Mouse (Mus musculus) right cerebral cortex, adult 2 months (tissue): ENCODE measurements around the gene Slc43a2.
A peak's percentile ranks its signal among the peaks of the same experiment; 100 is the strongest.

Source experiments
- DNase-seq, 2 experiments: peaks; one replicate each; pipeline ENCODE4 v3.0.0; 2021 to 2022; ENCODE audit warnings: low spot score in 2 of 2

Slc43a2 gene

DNA sequence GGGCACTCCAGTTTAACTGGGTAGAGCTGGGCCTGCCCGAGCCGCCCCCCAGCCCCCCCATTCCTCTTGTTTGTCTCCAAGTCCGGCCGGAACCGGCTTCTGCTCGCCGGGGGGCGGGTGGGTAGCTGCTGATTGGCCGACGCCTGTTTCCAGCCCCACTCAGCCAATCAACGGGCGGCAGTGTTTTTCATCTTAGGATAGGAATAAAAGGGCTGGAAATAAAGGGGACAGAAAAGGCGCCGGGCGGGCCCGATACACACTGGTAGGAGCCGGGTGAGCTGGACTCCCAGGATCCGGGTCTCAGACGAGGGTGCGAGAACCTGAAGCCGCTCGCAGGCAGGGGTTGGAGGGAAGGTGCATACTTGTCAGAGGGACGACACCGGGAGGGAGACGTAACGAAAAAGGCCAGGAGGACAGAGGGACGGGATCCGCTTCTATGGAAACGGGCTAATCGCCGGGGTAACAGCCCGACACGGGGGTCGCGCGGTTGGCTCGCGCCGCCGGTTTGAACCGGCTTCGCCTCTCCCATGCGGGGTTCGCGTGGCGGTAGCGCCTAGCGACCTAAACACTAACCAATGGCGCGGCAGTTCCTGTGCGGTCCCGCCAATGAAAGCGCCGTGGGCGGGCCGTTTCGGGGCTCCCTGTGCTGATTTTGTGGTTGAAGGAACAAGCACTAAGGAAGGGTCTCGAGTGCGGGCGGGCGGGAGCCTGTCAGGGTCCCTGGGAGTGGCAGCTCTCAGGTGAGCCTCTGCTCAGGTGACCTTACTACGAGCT, at the start of gene Slc43a2:
TSS of gene Slc43a2 (plus strand) at position 226 of the 774 bp plus-strand sequence.
- peak; percentile 97 to 98 for DNase-seq

DNA sequence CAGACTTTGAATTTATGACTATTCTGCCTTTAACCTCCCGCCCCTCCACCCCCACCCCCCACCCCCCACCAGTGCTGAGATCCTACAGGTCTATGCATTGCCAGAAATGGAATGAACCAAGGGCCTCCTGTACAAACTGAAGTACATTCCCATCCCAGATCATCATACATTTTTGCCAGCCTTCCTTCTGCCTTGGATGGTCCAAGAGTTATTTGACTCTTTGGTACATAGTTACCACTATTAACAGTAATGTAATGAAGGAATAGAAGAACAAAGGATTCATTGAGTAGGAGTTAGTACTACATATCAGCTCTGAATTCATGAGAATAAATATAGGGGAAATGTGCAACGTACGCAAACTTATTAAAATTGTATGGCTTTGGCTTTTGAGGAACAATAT, 45.3 kb upstream of the Slc43a2 start:
- no peak for DNase-seq

DNA sequence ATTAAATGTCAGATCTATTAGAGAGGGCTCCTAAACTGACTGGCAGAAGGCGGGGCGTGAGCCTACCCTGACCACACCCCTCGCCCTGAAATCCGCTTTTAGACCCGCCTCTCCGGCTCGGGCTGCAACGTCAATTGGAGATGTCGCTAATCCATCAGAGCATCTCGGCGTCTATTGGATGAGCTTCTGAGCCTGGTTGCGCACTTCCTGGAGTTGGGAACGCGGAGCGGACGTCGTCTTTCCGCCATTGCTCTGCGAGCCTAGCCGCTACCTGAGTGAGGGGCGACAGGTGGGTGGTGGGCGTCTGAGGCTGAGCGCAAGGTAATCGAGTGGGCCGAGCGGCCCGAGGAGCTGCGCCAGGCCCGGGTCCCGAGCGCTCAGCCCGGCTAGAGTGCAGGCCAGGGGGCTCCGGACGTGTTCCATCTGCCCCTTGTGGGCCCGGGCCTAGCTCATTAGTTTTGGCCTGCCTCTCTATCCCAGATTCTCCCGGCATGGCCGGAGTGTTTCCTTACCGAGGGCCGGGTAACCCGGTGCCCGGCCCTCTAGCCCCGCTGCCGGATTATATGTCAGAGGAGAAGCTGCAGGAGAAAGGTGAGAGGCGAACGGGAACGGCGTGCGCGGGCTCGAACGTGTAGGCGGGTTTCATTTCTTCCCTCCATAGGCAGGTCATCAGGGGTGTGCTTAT, 44.8 kb upstream of the Slc43a2 start, which contains the start of gene Prpf8:
TSS of gene Prpf8 (plus strand) at position 216 of the 685 bp plus-strand sequence.
- DNase-seq = peak; percentile 99 to 100

DNA sequence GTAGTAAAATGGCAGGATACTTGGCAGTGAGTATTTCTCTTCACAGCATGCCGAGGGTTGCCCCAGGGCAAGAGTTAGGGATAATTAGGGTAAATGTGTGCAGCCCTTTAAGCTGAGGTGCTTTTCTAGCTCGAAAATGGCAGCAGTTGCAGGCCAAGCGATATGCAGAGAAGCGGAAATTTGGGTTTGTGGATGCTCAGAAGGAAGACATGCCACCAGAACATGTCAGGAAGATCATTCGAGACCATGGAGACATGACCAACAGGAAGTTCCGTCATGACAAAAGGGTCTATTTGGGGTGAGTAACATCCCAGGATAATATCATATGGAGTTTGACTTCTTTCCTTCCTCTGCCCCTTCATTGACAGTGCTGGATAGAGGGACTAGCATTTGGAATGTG, 44.0 kb upstream of the Slc43a2 start:
- no peak for DNase-seq

DNA sequence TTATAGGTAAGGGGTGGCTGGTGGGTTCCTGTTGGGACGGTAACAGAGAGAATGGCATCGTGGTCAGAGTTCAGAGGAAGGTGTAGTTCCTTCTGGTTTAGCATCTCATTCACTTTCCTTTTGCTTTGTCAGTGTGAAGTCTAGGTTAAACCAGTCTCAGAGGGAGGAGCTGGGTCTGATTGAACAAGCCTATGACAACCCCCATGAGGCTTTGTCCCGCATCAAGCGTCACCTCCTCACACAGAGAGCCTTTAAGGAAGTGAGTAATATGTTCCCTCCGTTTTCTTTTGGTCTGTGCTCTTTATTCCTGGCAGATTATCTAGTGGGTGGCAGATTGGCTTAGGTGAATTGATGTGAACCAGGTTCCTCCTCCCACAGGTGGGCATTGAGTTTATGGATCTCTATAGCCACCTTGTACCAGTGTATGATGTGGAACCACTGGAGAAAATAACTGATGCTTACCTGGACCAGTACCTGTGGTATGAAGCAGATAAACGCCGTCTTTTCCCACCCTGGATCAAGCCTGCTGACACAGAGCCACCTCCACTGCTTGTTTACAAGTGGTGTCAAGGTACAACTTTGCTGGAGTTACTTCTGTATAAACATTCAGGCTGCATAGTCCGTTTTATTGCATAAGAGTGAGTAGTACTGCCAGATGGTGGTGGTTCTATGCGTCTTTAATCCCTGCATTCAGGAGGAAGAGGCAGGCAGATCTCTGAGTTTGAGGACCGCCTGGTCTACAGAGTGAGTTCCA, 37.0 kb upstream of the Slc43a2 start:
- DNase-seq = no peak

DNA sequence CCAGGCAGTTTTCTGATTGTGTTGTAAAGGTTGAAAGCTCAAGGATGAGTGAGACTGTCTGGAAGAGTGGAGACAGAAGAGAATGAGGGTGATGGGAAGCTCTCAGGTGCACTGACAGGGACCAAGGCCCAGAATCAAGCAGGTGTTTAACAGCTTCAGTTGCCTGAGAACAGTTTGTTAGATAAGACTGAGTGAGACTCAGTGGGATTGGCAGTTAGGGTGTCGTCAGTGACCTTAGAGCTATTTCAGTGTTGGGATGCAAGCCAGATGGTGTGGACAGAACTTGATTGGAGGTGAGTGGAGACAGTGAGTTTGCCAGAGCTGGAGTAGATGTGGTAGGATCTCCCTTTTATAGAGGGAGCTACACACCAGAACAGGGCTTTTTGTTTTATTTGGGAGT, 33.4 kb upstream of the Slc43a2 start:
- DNase-seq = no peak

DNA sequence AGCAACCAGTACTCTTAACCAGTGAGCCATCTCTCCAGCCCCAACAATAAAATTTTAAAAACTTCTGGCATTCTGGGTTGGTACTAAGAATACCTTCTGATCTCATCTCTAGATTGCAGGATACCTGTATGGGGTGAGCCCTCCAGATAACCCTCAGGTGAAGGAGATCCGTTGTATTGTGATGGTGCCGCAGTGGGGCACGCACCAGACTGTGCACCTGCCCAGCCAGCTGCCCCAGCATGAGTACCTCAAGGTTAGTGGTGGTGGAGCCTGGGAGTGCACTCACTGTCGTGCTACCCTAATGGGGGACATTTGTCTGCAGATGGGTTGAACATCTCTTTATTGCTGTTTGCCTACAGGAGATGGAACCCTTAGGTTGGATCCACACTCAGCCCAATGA, 23.3 kb upstream of the Slc43a2 start:
- DNase-seq = no peak

DNA sequence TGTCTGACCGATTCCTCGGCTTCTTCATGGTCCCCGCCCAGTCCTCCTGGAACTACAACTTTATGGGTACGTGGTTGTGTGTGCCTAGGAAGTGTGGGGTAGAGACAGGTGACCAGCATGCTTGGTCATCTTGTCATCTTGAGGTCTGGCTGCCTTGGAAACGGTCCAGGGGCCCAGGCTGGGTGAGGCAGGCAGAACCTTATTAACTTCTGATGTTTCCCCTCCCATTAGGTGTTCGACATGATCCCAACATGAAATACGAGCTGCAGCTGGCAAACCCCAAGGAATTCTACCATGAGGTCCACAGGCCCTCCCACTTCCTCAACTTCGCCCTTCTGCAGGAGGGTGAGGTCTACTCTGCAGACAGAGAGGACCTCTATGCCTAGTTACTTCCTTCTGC, 22.6 kb upstream of the Slc43a2 start:
- no peak for DNase-seq

DNA sequence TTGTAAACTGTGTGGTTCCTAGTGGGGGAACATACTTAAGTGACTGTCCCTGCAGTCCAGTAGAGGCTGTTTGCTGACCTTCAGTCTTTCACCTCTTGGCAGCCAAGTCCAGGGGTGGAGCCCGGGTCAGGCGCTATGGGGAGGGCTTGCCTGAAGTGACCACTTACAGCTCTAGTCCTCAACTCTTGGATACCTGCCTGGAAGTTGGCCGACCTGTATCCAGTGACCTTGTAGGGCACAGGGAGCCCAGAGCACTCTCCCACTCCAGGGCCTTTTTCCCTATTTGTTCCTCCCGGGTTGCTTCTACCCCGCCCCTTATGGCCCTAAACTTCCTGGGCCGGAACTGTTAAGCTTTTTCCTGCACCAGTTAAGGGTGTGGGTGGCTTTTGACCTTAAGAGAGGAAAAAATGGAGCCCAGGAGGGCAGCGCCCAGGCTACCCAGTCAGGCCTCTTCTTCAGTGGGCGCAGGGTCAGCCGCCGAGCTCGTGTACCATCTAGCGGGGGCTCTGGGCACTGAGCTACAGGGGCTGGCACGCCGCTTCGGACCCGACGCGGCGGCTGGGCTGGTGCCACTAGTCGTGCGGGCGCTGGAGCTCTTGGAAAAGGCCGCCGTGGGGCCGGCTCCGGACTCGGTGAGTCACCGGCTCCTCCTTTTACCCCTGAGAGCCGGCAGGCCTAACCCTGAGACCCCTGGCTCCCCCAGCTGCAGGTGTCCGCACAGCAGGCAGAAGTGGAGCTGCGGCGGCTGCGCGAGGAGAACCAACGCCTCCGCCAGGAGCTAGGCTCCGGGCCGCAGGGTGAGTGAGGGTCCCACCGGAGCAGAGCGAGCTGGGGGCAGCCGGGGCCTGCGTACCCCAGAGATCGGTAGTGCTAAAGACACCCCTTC, 21.5 kb upstream of the Slc43a2 start, which contains the start of gene Rilp:
TSS of gene Rilp (plus strand) at position 354 of the 886 bp plus-strand sequence.
- peak in 1 of 2 experiments; percentile 42 for DNase-seq

DNA sequence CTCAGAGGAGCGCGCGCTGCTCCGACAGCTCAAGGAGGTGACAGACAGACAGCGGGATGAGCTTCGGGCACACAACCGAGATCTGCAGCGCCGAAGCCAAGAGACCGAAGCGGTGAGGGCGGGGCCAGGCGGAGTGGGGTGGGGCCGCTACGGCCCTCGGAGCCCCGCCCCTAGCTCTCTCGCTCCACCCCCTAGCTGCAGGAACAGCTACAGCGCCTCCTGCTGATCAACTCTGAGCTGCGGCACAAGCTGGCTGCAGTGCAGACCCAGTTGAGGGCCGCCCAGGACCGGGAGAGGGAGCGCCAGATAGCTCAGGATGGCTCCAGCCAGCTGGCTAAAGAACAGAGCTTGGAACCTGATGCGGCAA, 20.9 kb upstream of the Slc43a2 start:
- DNase-seq = peak; percentile 86

DNA sequence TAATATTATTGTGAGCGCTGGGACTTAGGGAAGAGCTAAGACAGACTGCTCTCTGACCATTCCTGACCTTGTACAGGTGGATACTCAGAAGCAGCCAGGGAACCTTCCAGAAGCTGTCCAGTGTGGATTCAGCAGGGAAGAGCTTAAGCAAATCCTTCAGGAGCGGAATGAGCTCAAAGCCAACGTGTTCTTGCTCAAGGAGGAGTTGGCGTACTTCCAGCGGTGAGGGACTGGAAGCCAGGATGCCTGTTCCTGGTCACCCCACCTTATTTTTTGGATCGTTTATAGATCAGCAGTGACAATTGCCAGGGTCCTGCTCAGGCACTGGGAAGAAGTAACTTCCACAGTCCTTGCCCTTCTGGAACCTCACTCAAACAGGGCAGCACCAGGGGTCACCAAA, 20.3 kb upstream of the Slc43a2 start:
- DNase-seq = no peak

DNA sequence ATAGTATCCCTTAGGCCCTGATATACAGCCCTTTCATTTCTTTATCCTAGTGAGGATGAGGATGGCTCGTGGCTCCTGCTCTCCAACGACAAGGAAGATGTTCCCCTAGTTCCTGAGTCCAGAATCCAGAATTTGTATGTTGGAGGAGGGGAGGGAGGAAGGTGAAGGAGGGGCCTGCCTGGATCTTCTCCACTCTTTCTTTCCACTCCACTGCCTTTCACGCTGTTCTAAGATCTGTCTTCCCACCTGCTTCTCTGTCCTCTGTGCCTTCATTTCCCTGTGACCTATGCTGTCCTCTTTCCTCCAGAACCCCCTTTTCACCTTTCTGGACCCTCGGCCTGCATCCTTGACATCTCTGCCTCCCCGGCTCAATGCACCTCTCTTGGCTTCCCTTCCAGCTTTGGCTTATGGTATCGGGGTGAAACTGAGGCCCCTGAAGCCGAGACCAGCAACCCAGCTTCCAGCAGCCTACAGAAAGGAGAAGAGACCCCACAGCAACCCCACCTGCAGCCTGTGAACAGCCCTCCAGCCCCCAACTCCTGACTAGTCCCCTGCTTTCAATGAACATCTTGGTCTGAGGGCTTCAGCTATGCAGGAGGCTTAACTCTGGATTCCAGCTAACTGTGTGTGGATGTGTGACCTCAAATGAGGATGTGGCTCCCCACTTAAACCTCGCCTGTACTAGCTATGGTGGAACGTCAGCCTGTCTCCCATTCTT, 19.0 kb upstream of the Slc43a2 start:
- DNase-seq = no peak

DNA sequence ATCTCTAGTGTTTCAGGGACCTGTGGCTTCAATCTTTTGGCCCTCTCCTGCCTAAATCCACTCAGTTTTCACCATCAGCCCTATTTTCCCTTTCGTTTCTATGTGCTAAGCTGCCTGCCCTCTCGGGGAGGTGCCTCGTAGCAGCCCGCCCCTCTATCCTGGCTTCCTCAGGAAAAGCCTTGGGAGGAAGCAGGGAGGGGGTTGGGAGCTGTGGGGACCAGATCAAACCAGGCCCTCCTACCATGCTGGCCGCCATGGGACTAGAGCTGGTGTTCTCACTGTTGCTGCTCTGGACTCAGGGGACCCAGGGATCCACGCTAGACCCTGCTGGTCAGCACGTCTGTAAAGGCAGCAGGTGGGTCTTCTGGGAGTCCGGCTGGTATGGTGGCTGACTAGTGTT, 18.2 kb upstream of the Slc43a2 start, which contains the start of gene Scarf1:
TSS of gene Scarf1 (plus strand) at position 205 of the 400 bp plus-strand sequence.
- no peak for DNase-seq

DNA sequence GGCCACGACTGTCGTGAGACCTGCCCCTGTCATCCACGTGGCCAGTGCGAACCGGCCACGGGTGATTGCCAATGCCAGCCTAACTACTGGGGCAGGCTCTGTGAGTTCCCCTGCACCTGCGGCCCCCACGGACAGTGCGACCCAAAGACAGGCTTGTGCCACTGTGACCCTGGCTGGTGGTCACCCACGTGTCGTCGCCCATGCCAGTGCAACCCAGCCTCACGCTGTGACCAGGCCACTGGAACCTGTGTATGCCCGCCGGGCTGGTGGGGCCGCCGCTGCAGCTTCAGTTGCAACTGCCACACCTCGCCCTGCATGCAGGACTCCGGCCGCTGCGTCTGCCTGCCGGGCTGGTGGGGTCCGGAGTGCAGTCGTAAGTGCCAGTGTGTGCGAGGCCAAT, 16.3 kb upstream of the Slc43a2 start:
- no peak for DNase-seq

DNA sequence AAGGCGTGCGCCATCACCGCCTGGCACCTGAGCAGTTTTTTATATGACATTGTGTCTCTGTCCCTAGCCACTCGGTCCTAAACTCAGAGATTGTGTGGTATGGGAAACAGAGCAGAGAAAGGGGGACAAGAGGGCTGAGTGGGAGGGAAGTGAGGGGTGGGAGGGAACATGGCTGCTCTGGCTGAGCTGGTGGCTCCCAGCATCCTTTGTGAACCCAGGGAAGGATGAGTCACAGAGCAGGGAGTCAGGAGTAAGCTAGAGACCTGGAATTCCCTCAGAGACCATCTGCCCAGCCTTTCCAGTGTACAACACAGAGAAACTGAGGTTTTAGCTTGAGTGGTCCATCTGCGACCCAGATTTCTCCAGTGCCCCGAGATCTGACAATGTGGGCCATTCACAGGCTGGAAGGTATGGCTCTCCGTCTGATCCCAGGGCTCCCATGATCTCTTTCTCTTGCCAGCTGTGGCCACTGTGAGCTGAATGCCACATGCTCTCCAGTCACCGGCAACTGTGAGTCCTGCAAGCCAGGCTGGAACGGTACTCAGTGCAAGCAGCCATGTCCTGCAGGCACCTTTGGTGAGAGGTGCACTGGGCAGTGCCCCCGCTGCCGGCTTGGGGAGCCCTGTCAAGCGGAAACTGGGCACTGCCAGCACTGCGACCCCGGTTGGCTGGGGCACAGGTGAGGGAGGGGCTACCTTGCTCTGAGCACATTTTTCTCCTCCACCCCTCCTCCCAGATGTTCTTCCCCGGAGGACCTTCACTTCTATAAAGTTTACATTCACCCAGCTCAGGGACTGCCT, 11.5 kb upstream of the Slc43a2 start:
- DNase-seq = no peak

DNA sequence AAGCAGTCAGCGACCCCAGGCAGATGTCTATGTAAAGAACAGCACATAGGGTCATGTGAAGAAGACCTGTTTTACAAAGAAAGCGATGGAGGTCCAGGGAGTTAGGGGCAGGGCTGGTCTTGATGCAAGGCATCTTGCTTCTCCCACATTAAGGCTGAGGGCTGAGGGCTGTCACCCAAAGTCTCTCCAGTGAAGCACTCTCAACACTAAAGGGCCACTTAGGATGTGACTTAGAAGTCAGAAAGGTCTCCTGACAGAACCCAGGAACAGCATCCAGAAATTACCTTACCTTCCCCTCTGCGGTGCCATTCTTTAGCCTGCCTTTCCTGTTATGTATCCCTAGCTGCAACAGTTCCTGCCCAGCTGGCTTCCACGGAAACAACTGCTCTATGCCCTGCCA, 9.9 kb upstream of the Slc43a2 start:
- no peak for DNase-seq

DNA sequence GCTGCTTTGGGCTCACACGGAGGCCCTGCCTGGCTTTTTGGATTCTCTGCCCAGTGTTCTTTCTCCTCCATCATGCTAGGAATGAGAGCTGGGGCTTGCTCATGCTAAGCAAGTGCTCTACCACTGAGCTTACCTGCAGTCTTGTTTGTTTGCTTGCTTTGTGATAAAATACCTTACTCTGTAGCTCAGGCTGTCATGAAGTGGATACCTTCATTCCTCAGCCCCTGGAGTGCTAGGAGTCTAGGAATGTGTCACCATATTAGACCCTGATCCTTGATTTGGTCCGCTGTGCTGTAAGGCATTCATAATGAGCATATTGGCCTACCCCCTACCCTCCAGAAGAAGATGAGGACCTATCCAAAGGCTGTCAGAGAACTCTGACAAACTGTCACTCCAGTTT, 8.7 kb upstream of the Slc43a2 start:
- DNase-seq = no peak

DNA sequence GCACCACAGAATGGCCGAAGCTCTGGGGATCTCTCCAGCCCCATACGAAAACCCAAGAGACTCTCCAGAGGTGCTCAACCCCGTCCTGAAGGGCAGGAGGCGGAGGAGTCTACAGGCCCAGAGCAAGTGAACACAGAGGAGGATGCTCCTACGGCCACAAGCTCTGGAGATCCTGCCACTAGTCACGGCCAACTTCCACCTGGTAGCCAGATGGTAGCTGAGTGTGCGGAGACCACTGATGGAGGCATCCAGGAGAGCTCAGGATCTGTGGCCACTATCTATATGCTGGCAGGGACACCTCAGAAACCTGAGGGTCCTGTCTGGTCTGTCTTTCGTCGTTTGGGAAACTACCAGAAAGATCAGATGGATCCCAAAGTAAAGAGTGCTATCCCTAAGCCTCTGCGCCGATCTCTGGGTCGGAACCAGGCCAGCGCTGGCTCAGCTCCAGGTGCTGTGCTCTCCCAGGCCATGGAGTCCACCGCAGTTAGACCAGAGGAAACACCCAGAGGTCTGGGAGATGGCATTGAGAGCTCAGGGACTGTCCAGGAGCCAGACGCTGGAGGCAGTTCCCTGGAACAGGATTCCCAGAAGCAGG, 5.9 kb upstream of the Slc43a2 start:
- no peak for DNase-seq

DNA sequence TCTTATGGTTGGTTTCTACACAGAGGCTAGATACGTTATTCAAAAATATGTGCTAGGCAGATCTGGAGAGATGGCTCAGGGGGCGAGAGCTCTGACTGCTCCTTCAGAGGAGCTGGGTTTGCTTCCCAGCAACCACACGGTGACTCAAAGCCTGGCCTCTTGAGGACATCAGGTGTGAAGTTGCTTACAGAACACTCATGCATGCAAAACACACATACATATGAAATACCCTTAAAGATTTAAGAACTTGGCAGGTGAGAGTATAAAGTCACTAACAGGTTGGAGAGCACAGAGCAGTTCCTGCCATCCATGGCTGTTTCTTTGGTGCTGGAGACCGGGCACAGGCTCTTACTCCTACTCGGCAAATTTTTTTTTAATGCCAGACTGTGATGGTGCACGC, 4.6 kb upstream of the Slc43a2 start:
- no peak for DNase-seq

DNA sequence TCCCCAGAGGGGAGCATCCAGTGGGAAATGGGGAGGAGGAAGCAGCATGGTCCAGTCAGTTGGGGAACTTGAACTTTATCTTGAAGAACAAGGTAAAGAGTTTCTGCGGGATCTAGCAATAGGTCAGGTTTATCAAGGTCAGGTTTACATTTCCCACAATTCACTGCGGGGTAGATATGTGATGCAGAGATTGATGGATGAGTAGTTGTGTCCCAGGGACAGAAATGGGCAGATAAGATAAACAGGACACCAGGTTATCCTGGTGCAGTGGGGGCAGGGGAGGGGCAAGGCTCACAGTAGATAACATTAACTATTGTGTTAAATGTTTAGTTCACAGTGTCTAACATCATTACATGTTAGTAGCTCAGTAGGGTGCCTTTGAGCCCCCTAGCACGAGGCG, 1.7 kb upstream of the Slc43a2 start:
- no peak for DNase-seq
